Mouse (Mus musculus) embryonic facial prominence, embryonic 12.5 days (tissue): ENCODE results near the gene Ap1s2. TPM values are rescaled to one million over a fixed set of nuclear protein-coding genes. Genes with fewer than 3 reads are reported as not detected.
A peak's percentile ranks its signal among the peaks of the same experiment; 100 is the strongest.

Experiments used
- ATAC-seq: fragments of 200-750 bp; cut with Nextera tagmentation; 2 replicates; pipeline ENCODE4 v1.8.0; 2017; ENCODE audit not compliant: insufficient number of reproducible peaks, insufficient read depth, low FRiP score, low TSS enrichment
- H3K27ac ChIP-seq: fragments of 300-500 bp; sonication (generic); 2 replicates; pipeline ENCODE4 v1.5.1; 2016; ENCODE audit warnings: mild to moderate bottlenecking
- H3K27me3 ChIP-seq: fragments of 300-500 bp; sonication (generic); 2 replicates; pipeline ENCODE4 v1.6.1; 2016; ENCODE audit warnings: mild to moderate bottlenecking, moderate library complexity
- H3K36me3 ChIP-seq: fragments of 300-500 bp; sonication (generic); 2 replicates; pipeline ENCODE4 v1.6.1; 2016; ENCODE audit warnings: mild to moderate bottlenecking
- H3K4me1 ChIP-seq: fragments of 300-500 bp; sonication (generic); 2 replicates; pipeline ENCODE4 v1.6.1; 2016
- H3K4me2 ChIP-seq: fragments of 300-500 bp; sonication (generic); replicated peaks from 2 replicates; pipeline ENCODE4 v1.6.1; 2016; ENCODE audit warnings: mild to moderate bottlenecking, moderate library complexity
- H3K4me3 ChIP-seq: fragments of 300-500 bp; sonication (generic); 2 replicates; pipeline ENCODE4 v1.5.1; 2016; ENCODE audit warnings: mild to moderate bottlenecking
- H3K9ac ChIP-seq: fragments of 300-500 bp; sonication (generic); 2 replicates; pipeline ENCODE4 v1.6.1; 2016; ENCODE audit warnings: mild to moderate bottlenecking, moderate library complexity
- H3K9me3 ChIP-seq: fragments of 300-500 bp; sonication (generic); 2 replicates; pipeline ENCODE4 v1.6.1; 2016; ENCODE audit warnings: mild to moderate bottlenecking, moderate library complexity
- WGBS: fragments of 180-500 bp; shearing (Covaris S2); methylation state at CpG from one replicate; pipeline ENCODE4 v1.1.7; 2016; 5-methylcytosine and 5-hydroxymethylcytosine counted together
- polyA plus RNA-seq: library from polyadenylated mRNA; unstranded; fragments of >200 nt; fragmentation: Nextera tagmentation; extraction: Ambion mirVana; gene quantifications from 2 replicates; pipeline ENCODE4 v1.2.1, GENCODE M21; 2016

The Ap1s2 gene
- polyA plus RNA-seq, 1 experiment from 2014 or later: 23.2 TPM

GRCm38 (mm10) chrX:163908003-163908336 is 847 bp upstream of the Ap1s2 start:
- no peak overlapping the region for H3K27ac ChIP-seq
- no peak for ATAC-seq
- H3K4me3 ChIP-seq: peak overlapping the region; percentile 55
- no peaks in the 10 kb centered on the region for H3K36me3 ChIP-seq
- peaks cover 2% of the 10 kb centered on the region; the same call in 1 of the 2 replicates for H3K9me3 ChIP-seq
- WGBS: 31% methylated on average over 8 of the region's 8 CpGs
- no peak overlapping the region for H3K9ac ChIP-seq
- H3K27me3 ChIP-seq: no peaks in the 10 kb centered on the region
- peak overlapping the region; percentile 48 for H3K4me2 ChIP-seq
- no peaks in the 10 kb centered on the region for H3K4me1 ChIP-seq

- Histone ChIP-seq H3K4me3 (peak overlapping the region; percentile 55), H3K4me2 (peak overlapping the region; percentile 52), H3K36me3 (no peaks in the 10 kb centered on the region), H3K27me3 (no peaks in the 10 kb centered on the region), H3K27ac (peak overlapping the region; percentile 80), H3K9me3 (peaks cover 2% of the 10 kb centered on the region; the same call in 1 of the 2 replicates), H3K4me1 (no peaks in the 10 kb centered on the region), H3K9ac (peak overlapping the region; percentile 55)
- WGBS: 21% methylated on average over 29 of the region's 34 CpGs
- peak; percentile 11; the same call in 1 of the 2 replicates for ATAC-seq
Measured at GRCm38 (mm10) chrX:163909381-163909780, 564 bp downstream of the Ap1s2 start.

- no peaks in the 10 kb centered on the region for H3K27me3 ChIP-seq
- H3K36me3 ChIP-seq: no peaks in the 10 kb centered on the region
- H3K9me3 ChIP-seq: peaks cover 2% of the 10 kb centered on the region; the same call in 1 of the 2 replicates
- H3K4me3 ChIP-seq: no peak overlapping the region
- no peak overlapping the region for H3K4me2 ChIP-seq
- no peak overlapping the region for H3K9ac ChIP-seq
- no peak overlapping the region for H3K27ac ChIP-seq
- H3K4me1 ChIP-seq: no peaks in the 10 kb centered on the region
- ATAC-seq: no peak
Measured at GRCm38 (mm10) chrX:163912791-163913190, 4.0 kb downstream of the Ap1s2 start.

- Histone ChIP-seq H3K4me2 (no peak overlapping the region), H3K9ac (no peak overlapping the region), H3K4me3 (no peak overlapping the region), H3K27me3 (no peaks in the 10 kb centered on the region), H3K9me3 (no peaks in the 10 kb centered on the region), H3K4me1 (no peaks in the 10 kb centered on the region), H3K36me3 (no peaks in the 10 kb centered on the region), H3K27ac (no peak overlapping the region)
- ATAC-seq: no peak
Measured at GRCm38 (mm10) chrX:163929550-163929949, 20.7 kb downstream of the Ap1s2 start.

- no peak overlapping the region for H3K4me3 ChIP-seq
- no peaks in the 10 kb centered on the region for H3K36me3 ChIP-seq
- no peak overlapping the region for H3K4me2 ChIP-seq
- H3K9ac ChIP-seq: no peak overlapping the region
- H3K9me3 ChIP-seq: no peaks in the 10 kb centered on the region
- H3K4me1 ChIP-seq: no peaks in the 10 kb centered on the region
- no peak overlapping the region for H3K27ac ChIP-seq
- H3K27me3 ChIP-seq: 0 out of 2 replicates have a peak, but pooled peaks cover 4% of the 10 kb centered on the region
- 85% methylated on average over 8 of the region's 8 CpGs for WGBS
- ATAC-seq: no peak
Measured at GRCm38 (mm10) chrX:163934731-163935130, 25.9 kb downstream of the Ap1s2 start.

GRCm38 (mm10) chrX:163938587-163938986 is 29.8 kb downstream of the Ap1s2 start:
- Histone ChIP-seq H3K27me3 (0 out of 2 replicates have a peak, but pooled peaks cover 4% of the 10 kb centered on the region), H3K4me2 (no peak overlapping the region), H3K4me3 (no peak overlapping the region), H3K36me3 (peaks cover 10% of the 10 kb centered on the region; the same call in 1 of the 2 replicates), H3K9ac (no peak overlapping the region), H3K4me1 (no peaks in the 10 kb centered on the region), H3K9me3 (no peaks in the 10 kb centered on the region), H3K27ac (no peak overlapping the region)
- 90% methylated on average over 6 of the region's 6 CpGs for WGBS
- no peak for ATAC-seq

GRCm38 (mm10) chrX:163944381-163944780 is 35.6 kb downstream of the Ap1s2 start:
- no peak overlapping the region for H3K27ac ChIP-seq
- H3K9ac ChIP-seq: no peak overlapping the region
- H3K9me3 ChIP-seq: no peaks in the 10 kb centered on the region
- H3K4me2 ChIP-seq: no peak overlapping the region
- no peak for ATAC-seq
- H3K4me3 ChIP-seq: no peak overlapping the region
- H3K27me3 ChIP-seq: no peaks in the 10 kb centered on the region
- H3K36me3 ChIP-seq: peaks cover 17% of the 10 kb centered on the region; the same call in 1 of the 2 replicates
- H3K4me1 ChIP-seq: no peaks in the 10 kb centered on the region
- 88% methylated on average over 3 of the region's 3 CpGs for WGBS

GRCm38 (mm10) chrX:163951618-163952017 is 42.8 kb downstream of the Ap1s2 start:
- 83% methylated on average over 1 of the region's 1 CpGs for WGBS
- no peak overlapping the region for H3K4me2 ChIP-seq
- no peaks in the 10 kb centered on the region for H3K9me3 ChIP-seq
- no peak overlapping the region for H3K27ac ChIP-seq
- H3K36me3 ChIP-seq: 0 out of 2 replicates have a peak, but pooled peaks cover 3% of the 10 kb centered on the region
- no peaks in the 10 kb centered on the region for H3K4me1 ChIP-seq
- H3K4me3 ChIP-seq: no peak overlapping the region
- H3K27me3 ChIP-seq: no peaks in the 10 kb centered on the region
- no peak overlapping the region for H3K9ac ChIP-seq
- ATAC-seq: no peak

- H3K36me3 ChIP-seq: 0 out of 2 replicates have a peak, but pooled peaks cover 3% of the 10 kb centered on the region
- 32% methylated on average over 12 of the region's 12 CpGs for WGBS
- ATAC-seq: no peak
- H3K4me3 ChIP-seq: peak overlapping the region; percentile 57
- peak overlapping the region; percentile 98 for H3K27ac ChIP-seq
- H3K9ac ChIP-seq: peak overlapping the region; percentile 65
- H3K4me2 ChIP-seq: peak overlapping the region; percentile 53
- H3K27me3 ChIP-seq: no peaks in the 10 kb centered on the region
- H3K9me3 ChIP-seq: no peaks in the 10 kb centered on the region
- no peaks in the 10 kb centered on the region for H3K4me1 ChIP-seq
Measured at GRCm38 (mm10) chrX:163957381-163957780, 48.6 kb downstream of the Ap1s2 start.

GRCm38 (mm10) chrX:163957803-163958466 is 49.1 kb downstream of the Ap1s2 start:
- no peaks in the 10 kb centered on the region for H3K4me1 ChIP-seq
- ATAC-seq: peak; percentile 91
- 0 out of 2 replicates have a peak, but pooled peaks cover 3% of the 10 kb centered on the region for H3K36me3 ChIP-seq
- H3K9ac ChIP-seq: peak overlapping the region; percentile 65
- H3K4me3 ChIP-seq: peak overlapping the region; percentile 57
- H3K27ac ChIP-seq: peak overlapping the region; percentile 98
- no peaks in the 10 kb centered on the region for H3K9me3 ChIP-seq
- no peaks in the 10 kb centered on the region for H3K27me3 ChIP-seq
- 25% methylated on average over 58 of the region's 67 CpGs for WGBS
- peak overlapping the region; percentile 53 for H3K4me2 ChIP-seq

- H3K4me1 ChIP-seq: no peaks in the 10 kb centered on the region
- peak within 1 kb of the TSS; percentile 57 for H3K4me3 ChIP-seq
- 0 out of 2 replicates have a peak, but pooled peaks cover 3% of the 10 kb centered on the region for H3K36me3 ChIP-seq
- no peaks in the 10 kb centered on the region for H3K27me3 ChIP-seq
- H3K9ac ChIP-seq: peak within 1 kb of the TSS; percentile 65
- peak; percentile 89 for ATAC-seq
- no peaks in the 10 kb centered on the region for H3K9me3 ChIP-seq
- peak within 1 kb of the TSS; percentile 53 for H3K4me2 ChIP-seq
- WGBS: 7% methylated on average over 18 of the region's 29 CpGs
- H3K27ac ChIP-seq: peak within 1 kb of the TSS; percentile 98
Measured at GRCm38 (mm10) chrX:163958467-163958875, 49.7 kb downstream of the Ap1s2 start, which contains the start of gene Zrsr2. Gene Zrsr2, minus strand, starts transcription at chrX:163958661.

GRCm38 (mm10) chrX:163981092-163981491 is 72.3 kb downstream of the Ap1s2 start:
- ATAC-seq: no peak
- H3K4me2 ChIP-seq: no peak overlapping the region
- no peaks in the 10 kb centered on the region for H3K27me3 ChIP-seq
- H3K36me3 ChIP-seq: no peaks in the 10 kb centered on the region
- no peaks in the 10 kb centered on the region for H3K9me3 ChIP-seq
- 96% methylated on average over 1 of the region's 1 CpGs for WGBS
- no peak overlapping the region for H3K4me3 ChIP-seq
- no peak overlapping the region for H3K27ac ChIP-seq
- no peaks in the 10 kb centered on the region for H3K4me1 ChIP-seq
- H3K9ac ChIP-seq: no peak overlapping the region
